Mouse (Mus musculus) forebrain, postnatal 0 days (tissue): ENCODE data around the gene Artn. TPM values are rescaled to one million over a fixed set of nuclear protein-coding genes. Genes with fewer than 3 reads are reported as not detected.

Experiments used
- ATAC-seq: fragments of 200-750 bp; cut with Nextera tagmentation; 2 replicates; pipeline ENCODE4 v1.8.0; 2017; ENCODE audit warnings: mild to moderate bottlenecking, moderate library complexity
- DNase-seq: peaks from one replicate; pipeline ENCODE4 v3.0.0-alpha.2; 2015
- H3K27ac ChIP-seq: fragments of 300-500 bp; sonication (generic); 2 replicates; pipeline ENCODE4 v1.5.1; 2014; ENCODE audit warnings: low read depth, mild to moderate bottlenecking, antibody characterized with exemption, low read length, moderate library complexity, mixed read lengths
- H3K27me3 ChIP-seq: fragments of 300-500 bp; sonication (generic); 2 replicates; pipeline ENCODE4 v1.6.1; 2014; ENCODE audit warnings: mild to moderate bottlenecking, low read length, mixed read lengths; ENCODE audit not compliant: insufficient read depth
- H3K36me3 ChIP-seq: fragments of 300-500 bp; sonication (generic); 2 replicates; pipeline ENCODE4 v1.6.1; 2014; ENCODE audit warnings: mild to moderate bottlenecking, moderate library complexity; ENCODE audit not compliant: insufficient read depth
- H3K4me1 ChIP-seq: fragments of 300-500 bp; sonication (generic); 2 replicates; pipeline ENCODE4 v1.6.1; 2014; ENCODE audit warnings: antibody characterized with exemption; ENCODE audit not compliant: insufficient read depth
- H3K4me2 ChIP-seq: fragments of 300-500 bp; sonication (generic); 2 replicates; pipeline ENCODE4 v1.6.1; 2014; ENCODE audit warnings: low read depth, mild to moderate bottlenecking, moderate library complexity
- H3K4me3 ChIP-seq: fragments of 300-500 bp; sonication (generic); 2 replicates; pipeline ENCODE4 v1.5.1; 2014; ENCODE audit warnings: low read depth, low read length, mixed read lengths
- H3K9ac ChIP-seq: fragments of 300-500 bp; sonication (generic); 2 replicates; pipeline ENCODE4 v1.6.1; 2014; ENCODE audit warnings: mild to moderate bottlenecking
- H3K9me3 ChIP-seq: fragments of 300-500 bp; sonication (generic); 2 replicates; pipeline ENCODE4 v1.6.1; 2016; ENCODE audit warnings: low read length
- CTCF ChIP-seq: sonication (generic); IDR thresholded peaks from 2 replicates; pipeline ENCODE4 v1.5.1; 2016; ENCODE audit warnings: antibody characterized with exemption, control low read depth, low read depth
- WGBS: fragments of 180-500 bp; shearing (Covaris S2); extraction: QIAGEN DNeasy Blood & Tissue Kit; methylation state at CpG from one replicate; pipeline ENCODE4 v1.1.7; 2014; 5-methylcytosine and 5-hydroxymethylcytosine counted together
- polyA plus RNA-seq: library from polyadenylated mRNA; unstranded; fragments of >200 nt; fragmentation: Nextera tagmentation; extraction: Ambion mirVana; gene quantifications from 2 replicates; pipeline ENCODE4 v1.2.1, GENCODE M21; 2015
- total RNA-seq: library from RNA; depleted of rRNA; stranded (reverse); fragments of >200 nt; gene quantifications from 2 replicates; pipeline ENCODE4 v1.2.3, GENCODE M21; 2014

Artn gene
- total and polyA plus RNA-seq, 2 experiments from 2014 or later: 0.54 to 0.62 TPM

GRCm38 (mm10) chr4:117923450-117923849 lies 6.1 kb downstream of the Artn start:
- Histone ChIP-seq H3K36me3 (no peaks in the 10 kb centered on the region), H3K4me2 (no peak overlapping the region), H3K4me1 (peaks cover 10% of the 10 kb centered on the region; the same call in 1 of the 2 replicates), H3K27me3 (peaks cover 13% of the 10 kb centered on the region), H3K9me3 (no peaks in the 10 kb centered on the region), H3K9ac (no peak overlapping the region), H3K4me3 (no peak overlapping the region), H3K27ac (no peak overlapping the region)
- no peak for DNase-seq
- ATAC-seq: no peak
- TF ChIP-seq CTCF: no peak
- 42% methylated on average over 2 of the region's 2 CpGs for WGBS

GRCm38 (mm10) chr4:117921358-117921757 lies 8.2 kb downstream of the Artn start:
- ATAC-seq (no peak), DNase-seq (no peak)
- H3K36me3 ChIP-seq: no peaks in the 10 kb centered on the region
- H3K4me2 ChIP-seq: no peak overlapping the region
- H3K9ac ChIP-seq: no peak overlapping the region
- WGBS: 92% methylated on average over 2 of the region's 2 CpGs
- H3K27me3 ChIP-seq: 0 out of 2 replicates have a peak, but pooled peaks cover 9% of the 10 kb centered on the region
- H3K4me1 ChIP-seq: peaks cover 3% of the 10 kb centered on the region; the same call in 1 of the 2 replicates
- H3K4me3 ChIP-seq: no peak overlapping the region
- TF ChIP-seq CTCF: no peak
- no peak overlapping the region for H3K27ac ChIP-seq
- no peaks in the 10 kb centered on the region for H3K9me3 ChIP-seq

GRCm38 (mm10) chr4:117918762-117919161 lies 10.8 kb downstream of the Artn start:
- no peaks in the 10 kb centered on the region for H3K9me3 ChIP-seq
- ATAC-seq: no peak
- H3K4me3 ChIP-seq: no peak overlapping the region
- no peaks in the 10 kb centered on the region for H3K27me3 ChIP-seq
- no peak overlapping the region for H3K4me2 ChIP-seq
- H3K9ac ChIP-seq: no peak overlapping the region
- H3K4me1 ChIP-seq: peaks cover 2% of the 10 kb centered on the region; the same call in 1 of the 2 replicates
- H3K36me3 ChIP-seq: no peaks in the 10 kb centered on the region
- WGBS: 89% methylated on average over 5 of the region's 5 CpGs
- no peak for TF ChIP-seq CTCF
- DNase-seq: no peak
- no peak overlapping the region for H3K27ac ChIP-seq

GRCm38 (mm10) chr4:117918261-117918660 lies 11.3 kb downstream of the Artn start:
- H3K4me3 ChIP-seq: no peak overlapping the region
- no peak overlapping the region for H3K9ac ChIP-seq
- 50% methylated on average over 3 of the region's 3 CpGs for WGBS

GRCm38 (mm10) chr4:117917847-117918246 lies 11.7 kb downstream of the Artn start:
- ATAC-seq (no peak), DNase-seq (no peak)
- no peak overlapping the region for H3K4me2 ChIP-seq
- H3K27me3 ChIP-seq: no peaks in the 10 kb centered on the region
- peaks cover 12% of the 10 kb centered on the region for H3K4me1 ChIP-seq
- no peak overlapping the region for H3K27ac ChIP-seq
- no peak overlapping the region for H3K4me3 ChIP-seq
- TF ChIP-seq CTCF: no peak
- no peaks in the 10 kb centered on the region for H3K9me3 ChIP-seq
- no peaks in the 10 kb centered on the region for H3K36me3 ChIP-seq
- 90% methylated on average over 4 of the region's 4 CpGs for WGBS
- no peak overlapping the region for H3K9ac ChIP-seq

More at GRCm38 (mm10) chr4:117918261-117918660, 11.3 kb downstream of the Artn start:
- Histone ChIP-seq H3K27me3 (no peaks in the 10 kb centered on the region), H3K4me2 (no peak overlapping the region), H3K9me3 (no peaks in the 10 kb centered on the region), H3K4me1 (peaks cover 7% of the 10 kb centered on the region), H3K27ac (no peak overlapping the region), H3K36me3 (no peaks in the 10 kb centered on the region)
- ATAC-seq (no peak), DNase-seq (no peak)
- TF ChIP-seq CTCF: no peak

GRCm38 (mm10) chr4:117917402-117917801 lies 12.2 kb downstream of the Artn start:
- DNase-seq (no peak), ATAC-seq (no peak)
- WGBS: 93% methylated on average over 4 of the region's 4 CpGs
- Histone ChIP-seq H3K4me2 (no peak overlapping the region), H3K36me3 (0 out of 2 replicates have a peak, but pooled peaks cover 2% of the 10 kb centered on the region), H3K4me3 (no peak overlapping the region), H3K27ac (no peak overlapping the region), H3K27me3 (no peaks in the 10 kb centered on the region), H3K9ac (no peak overlapping the region), H3K9me3 (no peaks in the 10 kb centered on the region), H3K4me1 (peaks cover 14% of the 10 kb centered on the region)
- TF ChIP-seq CTCF: no peak

GRCm38 (mm10) chr4:117916386-117916785 lies 13.2 kb downstream of the Artn start:
- H3K4me1 ChIP-seq: peaks cover 14% of the 10 kb centered on the region
- no peak overlapping the region for H3K4me3 ChIP-seq
- no peak for TF ChIP-seq CTCF
- peaks cover 11% of the 10 kb centered on the region; the same call in 1 of the 2 replicates for H3K36me3 ChIP-seq
- no peaks in the 10 kb centered on the region for H3K27me3 ChIP-seq
- H3K27ac ChIP-seq: no peak overlapping the region
- no peak overlapping the region for H3K9ac ChIP-seq
- H3K9me3 ChIP-seq: no peaks in the 10 kb centered on the region
- no peak for ATAC-seq
- DNase-seq: no peak
- WGBS: 91% methylated on average over 5 of the region's 5 CpGs
- peak overlapping the region; percentile 100; the same call in 1 of the 2 replicates for H3K4me2 ChIP-seq
